Mouse (Mus musculus) cerebellum, adult 2 months (tissue): ENCODE results near the gene Gm10721.
"Not testable (repeated sequence)": the region's sequence is repeated elsewhere in the genome, so short reads cannot be mapped to it uniquely, and the experiment has no call there.

ENCODE experiments used
- CTCF ChIP-seq: fragments of 200-500 bp; IDR thresholded peaks from 2 replicates; pipeline ENCODE4 v1.5.1; 2011; ENCODE audit warnings: low read depth, mild to moderate bottlenecking, control low read depth, low read length, moderate library complexity, borderline replicate concordance; ENCODE audit not compliant: insufficient read depth
- POLR2A ChIP-seq: fragments of 200-500 bp; IDR thresholded peaks from 2 replicates; pipeline ENCODE4 v1.6.1; 2011; ENCODE audit warnings: low read length, control low read depth, borderline replicate concordance; ENCODE audit not compliant: insufficient read depth

DNA sequence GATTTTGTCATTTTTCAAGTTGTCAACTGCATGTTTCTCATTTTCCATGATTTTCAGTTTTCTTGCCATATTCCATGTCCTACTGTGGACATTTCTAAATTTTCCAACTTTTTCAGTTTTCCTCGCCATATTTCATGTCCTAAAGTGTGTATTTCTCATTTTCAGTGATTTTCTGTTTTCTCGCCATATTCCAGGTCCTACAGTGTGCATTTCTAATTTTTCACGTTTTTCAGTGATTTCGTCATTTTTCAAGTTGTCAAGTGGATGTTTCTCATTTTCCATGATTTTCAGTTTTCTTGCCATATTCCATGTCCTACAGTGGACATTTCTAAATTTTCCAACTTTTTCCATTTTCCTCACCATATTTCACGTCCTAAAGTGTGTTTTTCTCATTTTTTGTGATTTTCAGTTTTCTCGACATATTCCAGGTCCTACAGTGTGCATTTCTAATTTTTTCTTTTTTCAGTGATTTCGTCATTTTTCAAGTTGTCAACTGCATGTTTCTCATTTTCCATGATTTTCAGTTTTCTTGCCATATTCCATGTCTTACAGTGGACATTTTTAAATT lies 802 bp upstream of the Gm10721 start:
- not testable (repeated sequence) for TF ChIP-seq CTCF, POLR2A
